ENCODE assay signal across 20 mouse cellular contexts in the genomic region with DNA sequence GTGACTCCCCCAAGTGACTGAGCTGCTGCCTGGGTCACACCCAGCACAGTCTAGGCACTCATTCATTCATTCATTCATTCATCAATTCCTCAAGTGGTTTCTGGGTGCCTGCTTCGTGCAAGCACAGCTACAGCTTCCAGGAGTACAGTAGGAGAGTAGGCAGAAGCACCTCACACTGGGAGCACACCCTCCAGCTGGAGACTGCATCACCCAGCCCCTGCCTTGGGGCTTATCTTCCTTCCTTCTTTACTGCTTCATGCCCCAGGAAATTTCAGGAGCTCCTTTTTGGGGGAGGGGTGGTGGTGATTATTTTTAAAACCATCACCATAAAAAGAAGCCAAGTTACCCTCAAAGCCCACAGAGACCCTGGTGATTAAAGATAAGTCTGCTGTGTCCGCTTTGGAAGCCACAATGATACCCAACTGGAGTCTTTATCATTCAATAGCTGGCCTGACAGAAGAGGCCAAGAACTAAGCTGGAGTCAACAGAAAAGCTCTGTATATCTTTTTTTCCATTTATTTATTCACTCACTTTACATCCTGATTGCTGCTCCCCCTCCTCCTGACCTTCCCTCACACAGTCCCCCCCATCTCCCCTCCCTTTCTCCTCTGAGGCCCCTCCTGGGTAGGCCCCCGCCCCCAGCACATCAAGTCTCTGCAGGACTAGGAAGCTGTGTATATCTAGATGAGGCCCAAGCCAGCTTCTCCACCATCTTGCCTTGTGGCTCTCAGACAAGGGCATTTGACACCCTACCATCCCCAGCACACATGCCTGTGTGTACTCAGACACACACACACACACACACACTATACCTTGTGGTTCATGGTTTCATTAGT. TPM values are rescaled to one million over a fixed set of nuclear protein-coding genes. Genes with fewer than 3 reads are reported as not detected.
DNase-seq lines count a peak whose midpoint lies in the region; ATAC-seq and TF ChIP-seq lines count a peak whose summit lies in the region.
"Had no signal": no experiment of that assay in that cellular context is flagged by ENCODE, and none has a peak within 500 bp of the region (broad histone marks: within the 10 kb centered on the region; RNA-seq: fewer than 3 reads in every experiment).

No protein-coding gene starts in this region.

- H3K9ac ChIP-seq in forebrain, embryonic 11.5 days (ENCODE audit: low read length), result no peak overlapping the region
- H3K9ac ChIP-seq in liver, embryonic 11.5 days (ENCODE audit: low read depth, low read length), result no peak overlapping the region
- no peak overlapping the region for H3K9ac ChIP-seq in liver, postnatal 0 days (replicated peaks)
- no peak overlapping the region for H3K9ac ChIP-seq in liver, embryonic 15.5 days
- H3K9ac ChIP-seq: limb, embryonic 15.5 days; lung, embryonic 15.5 days; midbrain, embryonic 13.5 days had no signal

- peaks cover 37% of the 10 kb centered on the region for H3K4me1 ChIP-seq in forebrain, embryonic 10.5 days
- H3K4me1 ChIP-seq in forebrain, embryonic 11.5 days (replicated peaks; ENCODE audit: control insufficient read depth, insufficient read depth, low read length), result peaks cover 2% of the 10 kb centered on the region; the same call in 1 of the 2 replicates
- H3K4me1 ChIP-seq in liver, embryonic 11.5 days (replicated peaks; ENCODE audit: control insufficient read depth, insufficient read depth, low read length), result peaks cover 22% of the 10 kb centered on the region
- H3K4me1 ChIP-seq in liver, postnatal 0 days (ENCODE audit: insufficient read depth), result no peaks in the 10 kb centered on the region
- peaks cover 11% of the 10 kb centered on the region for H3K4me1 ChIP-seq in liver, embryonic 15.5 days (replicated peaks)

- H3K27me3 ChIP-seq in forebrain, embryonic 10.5 days (ENCODE audit: poor library complexity, severe bottlenecking), result peaks cover 26% of the 10 kb centered on the region
- no peaks in the 10 kb centered on the region for H3K27me3 ChIP-seq in forebrain, embryonic 11.5 days (ENCODE audit: control insufficient read depth, insufficient read depth, low read length)
- no peaks in the 10 kb centered on the region for H3K27me3 ChIP-seq in liver, embryonic 11.5 days (replicated peaks; ENCODE audit: control insufficient read depth, insufficient read depth, low read length)
- no peaks in the 10 kb centered on the region for H3K27me3 ChIP-seq in liver, postnatal 0 days (ENCODE audit: insufficient read depth, low read length)
- H3K27me3 ChIP-seq in liver, embryonic 15.5 days, result no peaks in the 10 kb centered on the region
- H3K27me3 ChIP-seq: limb, embryonic 15.5 days; lung, embryonic 15.5 days; midbrain, embryonic 13.5 days had no signal

- peak overlapping the region; percentile 41; the same call in 1 of the 2 replicates for H3K27ac ChIP-seq in forebrain, embryonic 10.5 days
- no peak overlapping the region for H3K27ac ChIP-seq in forebrain, embryonic 11.5 days (ENCODE audit: low read depth, low read length)
- peak overlapping the region; percentile 54 for H3K27ac ChIP-seq in liver, embryonic 11.5 days (ENCODE audit: low read depth, low read length)
- no peak overlapping the region for H3K27ac ChIP-seq in liver, postnatal 0 days (ENCODE audit: low read depth)
- no peak overlapping the region for H3K27ac ChIP-seq in liver, embryonic 15.5 days (replicated peaks)
- H3K27ac ChIP-seq: limb, embryonic 15.5 days; lung, embryonic 15.5 days; midbrain, embryonic 13.5 days had no signal

- no peak for ATAC-seq in forebrain, embryonic 11.5 days (replicated peaks; ENCODE audit: low FRiP score)
- ATAC-seq in liver, embryonic 11.5 days (replicated peaks; ENCODE audit: low FRiP score), result peak; percentile 63
- ATAC-seq in liver, postnatal 0 days, result no peak
- ATAC-seq in liver, embryonic 15.5 days (ENCODE audit: insufficient read depth), result peak; percentile 22; the same call in 1 of the 2 replicates
- ATAC-seq: forebrain, embryonic 16.5 days; midbrain, embryonic 13.5 days had no signal

- peaks cover 92% of the 10 kb centered on the region for H3K36me3 ChIP-seq in forebrain, embryonic 10.5 days (replicated peaks)
- peaks cover 4% of the 10 kb centered on the region; the same call in 1 of the 2 replicates for H3K36me3 ChIP-seq in forebrain, embryonic 11.5 days (ENCODE audit: control insufficient read depth, insufficient read depth, low read length)
- H3K36me3 ChIP-seq in liver, embryonic 11.5 days (ENCODE audit: control insufficient read depth, insufficient read depth, low read length), result no peaks in the 10 kb centered on the region
- no peaks in the 10 kb centered on the region for H3K36me3 ChIP-seq in liver, postnatal 0 days (replicated peaks; ENCODE audit: insufficient read depth, low read length)
- no peaks in the 10 kb centered on the region for H3K36me3 ChIP-seq in liver, embryonic 15.5 days (replicated peaks)
- H3K36me3 ChIP-seq: limb, embryonic 15.5 days; lung, embryonic 15.5 days had no signal

- WGBS in forebrain, embryonic 10.5 days, result 69% methylated on average over 3 of the region's 3 CpGs
- WGBS in forebrain, embryonic 11.5 days, result 72% methylated on average over 3 of the region's 3 CpGs
- WGBS in liver, embryonic 11.5 days, result 34% methylated on average over 3 of the region's 3 CpGs
- 41% methylated on average over 3 of the region's 3 CpGs for WGBS in liver, postnatal 0 days (ENCODE audit: insufficient replicate concordance)
- 20% methylated on average over 3 of the region's 3 CpGs for WGBS in liver, embryonic 15.5 days (ENCODE audit: insufficient replicate concordance)

- H3K4me3 ChIP-seq in forebrain, embryonic 10.5 days, result no peak overlapping the region
- no peak overlapping the region for H3K4me3 ChIP-seq in forebrain, embryonic 11.5 days (ENCODE audit: low read depth, low read length)
- H3K4me3 ChIP-seq in liver, embryonic 11.5 days (ENCODE audit: low read depth, low read length), result no peak overlapping the region
- H3K4me3 ChIP-seq in liver, postnatal 0 days (ENCODE audit: low read depth, low read length), result no peak overlapping the region
- H3K4me3 ChIP-seq in liver, embryonic 15.5 days (replicated peaks), result no peak overlapping the region
- H3K4me3 ChIP-seq: limb, embryonic 15.5 days; lung, embryonic 15.5 days; midbrain, embryonic 13.5 days had no signal

- no peak overlapping the region for H3K4me2 ChIP-seq in forebrain, embryonic 11.5 days (ENCODE audit: low read depth, low read length, severe bottlenecking)
- H3K4me2 ChIP-seq in liver, embryonic 11.5 days, result no peak overlapping the region
- H3K4me2 ChIP-seq in liver, postnatal 0 days (ENCODE audit: low read depth, low read length), result no peak overlapping the region
- H3K4me2 ChIP-seq in liver, embryonic 15.5 days, result no peak overlapping the region
- H3K4me2 ChIP-seq: limb, embryonic 15.5 days; lung, embryonic 15.5 days; midbrain, embryonic 13.5 days had no signal

- no peak for TF ChIP-seq EP300 in liver, postnatal 0 days (IDR thresholded peaks at IDR 0.05; ENCODE audit: low read depth)

- no peak for DNase-seq in forebrain, embryonic 10.5 days (ENCODE audit: extremely low spot score, low spot score)
- DNase-seq in forebrain, embryonic 11.5 days (ENCODE audit: low spot score), result no peak
- DNase-seq in liver, embryonic 11.5 days (ENCODE audit: low spot score), result no peak
- DNase-seq in liver, postnatal 0 days, result no peak
- DNase-seq in MEL-GATA-1-ER (ENCODE audit: extremely low read depth, low read depth), result peak; percentile 93
- DNase-seq in yolk sac, embryonic 10.5 days (ENCODE audit: low spot score), result no peak
- no peak for DNase-seq in kidney, adult 9 months
- DNase-seq: adrenal gland, postnatal 10 days; cerebellum, adult 8-10 months; cerebellum, postnatal 36 days; gastrocnemius, postnatal 10 days; kidney, adult 2 months; kidney, postnatal 10 days; left cerebral cortex, postnatal 4 days; lung, postnatal 4 days had no signal

- TF ChIP-seq CTCF in liver, postnatal 0 days (IDR thresholded peaks at IDR 0.05; ENCODE audit: low read depth), result no peak

- H3K9me3 ChIP-seq in forebrain, embryonic 10.5 days, result no peaks in the 10 kb centered on the region
- H3K9me3 ChIP-seq in forebrain, embryonic 11.5 days (ENCODE audit: control insufficient read depth, low read length), result no peaks in the 10 kb centered on the region
- H3K9me3 ChIP-seq in liver, embryonic 11.5 days (ENCODE audit: control insufficient read depth, low read length), result no peaks in the 10 kb centered on the region
- no peaks in the 10 kb centered on the region for H3K9me3 ChIP-seq in liver, postnatal 0 days (ENCODE audit: low read length)
- no peaks in the 10 kb centered on the region for H3K9me3 ChIP-seq in liver, embryonic 15.5 days (replicated peaks)
- H3K9me3 ChIP-seq: limb, embryonic 15.5 days; lung, embryonic 15.5 days; midbrain, embryonic 13.5 days had no signal

RNA-seq across cellular contexts. Expression of gene Ric8b, which starts 19.1 kb away (rescaled TPM):
- 25.3 and 27.8 TPM in 2 replicates for polyA plus RNA-seq in forebrain, embryonic 10.5 days (2016; fragmentation: Nextera tagmentation; extraction: Ambion mirVana)
- polyA plus RNA-seq in forebrain, embryonic 11.5 days (2014; fragmentation: Nextera tagmentation; extraction: Ambion mirVana), result 22.4 and 27.4 TPM in 2 replicates
- polyA plus RNA-seq in liver, embryonic 11.5 days (2014; fragmentation: Nextera tagmentation; extraction: Ambion mirVana), result 9.7 and 11.8 TPM in 2 replicates
- 2.3 and 2.6 TPM in 2 replicates for polyA plus RNA-seq in liver, postnatal 0 days (2015; fragmentation: Nextera tagmentation; extraction: Ambion mirVana)
- polyA plus RNA-seq in liver, embryonic 15.5 days (2015; fragmentation: Nextera tagmentation; extraction: Ambion mirVana), result 3.6 and 3.8 TPM in 2 replicates

Comparison
In these comparisons a context has a peak if more than half of its experiments do, and no peak if none do; other contexts are left out.
1. H3K27ac ChIP-seq: peak in forebrain, embryonic 10.5 days (single experiment) and liver, embryonic 11.5 days (single experiment); none in forebrain, embryonic 11.5 days (single experiment), liver, postnatal 0 days (single experiment) and liver, embryonic 15.5 days (single experiment).
2. ATAC-seq: peak in liver, embryonic 11.5 days (single experiment) and liver, embryonic 15.5 days (single experiment); none in forebrain, embryonic 11.5 days (single experiment) and liver, postnatal 0 days (single experiment).